Mouse (Mus musculus) C2C12 (cell line): ENCODE measurements around the gene Pdcd11. TPM values are rescaled to one million over a fixed set of nuclear protein-coding genes. Genes with fewer than 3 reads are reported as not detected.

Experiments
- H3K27me3 ChIP-seq: one replicate; pipeline ENCODE4 v1.6.1; 2011; ENCODE audit not compliant: control insufficient read depth, insufficient read depth, insufficient read length
- H3K36me3 ChIP-seq: one replicate; pipeline ENCODE4 v1.6.1; 2011; ENCODE audit not compliant: control insufficient read depth, insufficient read depth
- H3K4me3 ChIP-seq: one replicate; pipeline ENCODE4 v1.5.1; 2011; ENCODE audit warnings: mild to moderate bottlenecking, control low read depth; ENCODE audit not compliant: poor library complexity, insufficient read depth, severe bottlenecking
- H3K79me2 ChIP-seq: one replicate; pipeline ENCODE4 v1.6.1; 2011; ENCODE audit not compliant: control insufficient read depth, insufficient read depth
- H3K79me3 ChIP-seq: one replicate; pipeline ENCODE4 v1.6.1; 2011; ENCODE audit warnings: low read depth, control low read depth
- H3ac ChIP-seq: one replicate; pipeline ENCODE3; 2011; ENCODE audit warnings: low read depth; ENCODE audit not compliant: control insufficient read depth, insufficient read length
- CEBPB ChIP-seq: IDR thresholded peaks from one replicate; pipeline ENCODE4 v1.6.1; 2011; ENCODE audit warnings: low read depth, mild to moderate bottlenecking, control low read depth, moderate library complexity
- CTCF ChIP-seq: IDR thresholded peaks from one replicate; pipeline ENCODE4 v1.5.1; 2011; ENCODE audit not compliant: control insufficient read depth, insufficient read depth, insufficient read length
- FOSL1 ChIP-seq: IDR thresholded peaks from one replicate; pipeline ENCODE4 v1.8.0; 2011; ENCODE audit warnings: mild to moderate bottlenecking, low read length; ENCODE audit not compliant: poor library complexity, insufficient read depth, severe bottlenecking
- MAX ChIP-seq: IDR thresholded peaks from one replicate; pipeline ENCODE4 v1.6.1; 2011; ENCODE audit warnings: mild to moderate bottlenecking, control low read depth
- MYOD1 ChIP-seq: IDR thresholded peaks from one replicate; pipeline ENCODE4 v1.6.1; 2011; ENCODE audit warnings: low read depth; ENCODE audit not compliant: control insufficient read depth, insufficient read length
- MYOG ChIP-seq: IDR thresholded peaks from one replicate; pipeline ENCODE4 v1.6.1; 2011; ENCODE audit not compliant: control insufficient read depth, insufficient read length; ENCODE audit errors: extremely low read depth
- USF1 ChIP-seq: IDR thresholded peaks from one replicate; pipeline ENCODE4 v1.6.1; 2011; ENCODE audit warnings: low read depth, mild to moderate bottlenecking, control low read depth, moderate library complexity
- polyA plus RNA-seq: library from polyadenylated mRNA; unstranded; fragments of >200 nt; fragmentation: generic; extraction: Trizol; gene quantifications from one replicate; pipeline ENCODE4 v1.2.1, GENCODE M21; 2012; ENCODE audit warnings: missing spikeins

Pdcd11 gene
- polyA plus RNA-seq, 1 experiment, result 21.0 TPM

- Histone ChIP-seq H3K36me3 (peaks cover 23% of the 10 kb centered on the region), H3K4me3 (peak within 1 kb of the TSS; percentile 56), H3K79me2 (peaks cover 14% of the 10 kb centered on the region), H3ac (peak within 1 kb of the TSS; percentile 89), H3K27me3 (no peaks in the 10 kb centered on the region), H3K79me3 (peaks cover 15% of the 10 kb centered on the region)
- TF ChIP-seq MYOD1 (no peak), USF1 (no peak), MAX (peak; percentile 60)
Observed at GRCm38 (mm10) chr19:47050271-47051032, 40.1 kb upstream of the Pdcd11 start, which contains the start of gene Pcgf6. TSS of gene Pcgf6 (minus strand) at chr19:47050906.

- TF ChIP-seq MYOD1, result no peak
- TF ChIP-seq CTCF, result no peak
- TF ChIP-seq CEBPB, result no peak
- no peak for TF ChIP-seq MYOG
- TF ChIP-seq FOSL1, result no peak
- no peak for TF ChIP-seq MAX
- TF ChIP-seq USF1, result no peak
- Histone ChIP-seq H3K79me2 (peaks cover 14% of the 10 kb centered on the region), H3ac (no peak overlapping the region), H3K36me3 (peaks cover 9% of the 10 kb centered on the region), H3K27me3 (no peaks in the 10 kb centered on the region), H3K4me3 (no peak overlapping the region), H3K79me3 (peaks cover 15% of the 10 kb centered on the region)
Observed at GRCm38 (mm10) chr19:47052927-47053326, 37.6 kb upstream of the Pdcd11 start.

GRCm38 (mm10) chr19:47053471-47053870 is 37.1 kb upstream of the Pdcd11 start:
- no peak for TF ChIP-seq CEBPB
- no peak for TF ChIP-seq MYOG
- TF ChIP-seq MYOD1, result no peak
- no peak for TF ChIP-seq USF1
- no peak for TF ChIP-seq FOSL1
- no peak for TF ChIP-seq CTCF

GRCm38 (mm10) chr19:47057684-47058083 is 32.9 kb upstream of the Pdcd11 start:
- Histone ChIP-seq H3ac (no peak overlapping the region), H3K79me3 (no peaks in the 10 kb centered on the region), H3K4me3 (no peak overlapping the region), H3K79me2 (no peaks in the 10 kb centered on the region), H3K36me3 (no peaks in the 10 kb centered on the region), H3K27me3 (no peaks in the 10 kb centered on the region)
- TF ChIP-seq USF1, result no peak
- TF ChIP-seq MYOG, result no peak
- no peak for TF ChIP-seq MYOD1
- no peak for TF ChIP-seq CEBPB
- TF ChIP-seq MAX, result no peak
- TF ChIP-seq CTCF, result no peak
- no peak for TF ChIP-seq FOSL1

More at GRCm38 (mm10) chr19:47053471-47053870, 37.1 kb upstream of the Pdcd11 start:
- Histone ChIP-seq H3K79me3 (peaks cover 14% of the 10 kb centered on the region), H3K36me3 (peaks cover 3% of the 10 kb centered on the region), H3K4me3 (no peak overlapping the region), H3K27me3 (no peaks in the 10 kb centered on the region), H3ac (no peak overlapping the region), H3K79me2 (peaks cover 14% of the 10 kb centered on the region)

GRCm38 (mm10) chr19:47065860-47066259 is 24.7 kb upstream of the Pdcd11 start:
- Histone ChIP-seq H3K79me2 (peaks cover 29% of the 10 kb centered on the region), H3K79me3 (peaks cover 10% of the 10 kb centered on the region), H3K36me3 (peaks cover 6% of the 10 kb centered on the region), H3ac (no peak overlapping the region), H3K4me3 (no peak overlapping the region), H3K27me3 (no peaks in the 10 kb centered on the region)
- TF ChIP-seq MAX, result no peak
- TF ChIP-seq CTCF, result no peak
- TF ChIP-seq MYOD1, result no peak
- no peak for TF ChIP-seq FOSL1
- TF ChIP-seq CEBPB, result no peak
- no peak for TF ChIP-seq MYOG
- no peak for TF ChIP-seq USF1

GRCm38 (mm10) chr19:47067096-47067882 is 23.3 kb upstream of the Pdcd11 start, which contains the start of gene Taf5:
TSS of gene Taf5 (plus strand) at chr19:47067746.
- TF ChIP-seq MYOG (no peak), MAX (peak; percentile 94)
- H3K36me3 ChIP-seq, result peaks cover 16% of the 10 kb centered on the region
- peaks cover 36% of the 10 kb centered on the region for H3K79me2 ChIP-seq
- H3K27me3 ChIP-seq, result no peaks in the 10 kb centered on the region
- peaks cover 10% of the 10 kb centered on the region for H3K79me3 ChIP-seq
- H3K4me3 ChIP-seq, result peak within 1 kb of the TSS; percentile 78
- peak within 1 kb of the TSS; percentile 97 for H3ac ChIP-seq
